Mouse (Mus musculus) left cerebral cortex, adult 8-10 months (tissue): Measurements from ENCODE around the gene Robo3. TPM values are rescaled to one million over a fixed set of nuclear protein-coding genes. Genes with fewer than 3 reads are reported as not detected.

Source experiments
- DNase-seq, 2 experiments: peaks; one replicate each; pipeline ENCODE4 v3.0.0; 2022; ENCODE audit warnings: low spot score in 2 of 2
- total RNA-seq, 4 experiments: library from RNA; stranded (reverse); gene quantifications; 2 replicates each; pipeline ENCODE4 v1.2.4; 2022

Gene Robo3
- total RNA-seq, 4 experiments from 2014 or later: 11.7 to 19.2 (median 15.1) TPM

DNA sequence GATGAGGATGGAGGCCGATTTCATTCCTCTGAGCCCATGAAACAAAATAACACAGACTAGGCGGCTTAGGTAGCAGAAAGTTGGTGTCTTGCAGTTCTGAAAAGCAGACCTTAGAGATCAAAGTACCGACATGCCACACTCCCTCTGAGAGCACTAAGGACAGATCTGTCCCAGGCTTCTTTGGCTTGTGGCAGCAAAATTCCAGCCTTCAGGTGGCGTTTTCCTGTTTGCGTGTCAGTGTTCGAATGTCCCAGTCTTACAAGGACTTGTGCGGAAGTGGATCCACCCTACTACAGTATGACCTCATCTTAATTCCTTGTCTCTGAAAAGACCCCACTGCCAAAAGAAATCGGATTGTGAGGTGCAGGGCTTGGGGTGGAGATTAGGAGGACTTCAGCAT, 64.2 kb downstream of the Robo3 start:
- no peak for DNase-seq

DNA sequence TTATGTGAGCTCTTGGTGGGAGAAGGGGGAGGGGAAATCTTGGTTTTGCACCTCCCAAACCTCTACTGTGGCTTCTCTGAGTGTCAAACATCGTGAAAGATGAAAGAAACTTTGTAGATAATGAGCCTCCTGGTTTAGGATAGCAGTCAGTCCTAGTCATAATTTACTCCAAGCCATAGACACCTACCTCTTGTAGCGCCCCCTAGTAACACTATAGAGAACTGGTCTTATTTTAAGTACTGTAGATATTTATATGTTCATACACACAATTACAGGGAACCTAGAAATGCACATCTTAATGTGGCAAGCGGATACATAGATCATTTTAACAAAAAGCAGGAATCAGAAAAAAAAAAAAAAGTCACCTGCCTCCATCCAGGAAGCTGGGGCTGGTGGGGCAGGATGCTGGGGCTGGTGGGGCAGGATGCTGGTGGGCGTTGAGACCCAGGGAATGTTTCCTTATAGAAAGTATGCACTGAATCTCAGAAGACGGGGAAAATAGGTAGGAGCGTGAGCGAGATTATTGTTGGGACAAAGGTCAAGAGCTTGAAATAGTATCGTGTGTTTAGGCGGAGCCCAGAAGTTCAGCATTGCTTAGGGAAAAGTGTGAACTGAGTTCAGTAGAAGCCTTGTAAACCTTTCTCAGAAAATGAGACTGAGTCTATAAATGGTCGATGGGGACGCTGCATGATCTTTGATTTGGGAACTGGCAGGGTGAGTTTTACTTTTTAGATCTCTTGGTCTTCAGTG, 64.8 kb downstream of the Robo3 start:
- no peak for DNase-seq

DNA sequence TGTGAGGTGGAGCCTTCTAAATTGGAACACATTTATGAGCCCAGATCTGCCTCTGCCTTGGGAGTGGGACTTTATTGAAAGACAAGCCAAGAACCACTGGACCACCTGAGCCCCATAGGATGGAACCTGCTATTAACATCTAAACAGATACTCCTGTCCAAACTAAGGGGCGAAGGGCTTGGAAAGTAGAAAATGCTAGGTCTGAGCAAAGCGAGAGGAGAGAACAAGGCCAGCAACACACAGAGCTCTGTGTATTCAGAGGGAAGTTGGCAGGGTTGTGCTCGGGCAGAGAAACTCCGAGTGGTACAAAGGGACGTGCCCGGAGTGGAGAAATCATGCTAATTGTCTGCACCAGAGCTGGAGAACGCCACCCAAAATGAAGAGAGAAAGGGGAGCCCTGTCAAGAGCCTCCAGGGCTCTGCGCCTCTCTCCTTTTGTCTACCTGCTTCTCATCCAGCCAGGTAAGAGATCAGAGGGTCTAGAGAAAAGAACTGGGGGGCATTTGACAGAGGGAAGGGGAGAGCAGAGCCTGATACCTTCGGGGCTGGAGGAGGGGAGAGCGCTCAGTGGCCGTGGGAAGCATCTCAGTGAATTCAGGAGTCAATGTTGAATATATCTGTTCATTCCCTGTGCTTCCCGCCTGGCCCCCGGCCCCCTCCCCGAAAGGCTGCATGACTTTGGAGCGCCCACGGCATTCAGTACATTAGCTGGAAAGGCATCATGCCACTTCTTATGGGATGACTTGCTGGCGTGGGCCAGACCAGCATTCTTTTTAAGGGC, 65.6 kb downstream of the Robo3 start, which contains the start of gene Hepacam:
TSS of gene Hepacam (plus strand) at position 51 of the 780 bp plus-strand sequence.
- peak in 1 of 2 experiments; percentile 69 for DNase-seq

DNA sequence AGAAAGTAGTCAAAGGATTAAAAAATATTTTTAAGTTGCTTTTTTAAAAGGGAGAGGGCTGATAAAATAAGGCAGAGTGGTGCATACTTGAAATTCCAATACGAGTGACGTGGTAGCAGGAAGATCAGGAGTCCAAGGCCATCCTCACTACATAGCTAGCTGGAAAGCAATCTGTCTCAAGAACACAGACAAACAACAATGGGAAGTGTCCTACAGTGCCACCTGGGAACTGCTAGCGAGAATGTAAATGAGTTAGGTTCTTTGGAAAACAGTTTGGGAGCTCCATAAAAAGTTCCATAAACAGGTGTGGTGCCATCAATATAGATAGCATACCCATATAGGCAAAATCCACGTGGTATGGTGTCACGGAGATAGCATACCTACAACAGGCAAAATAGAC, 67.3 kb downstream of the Robo3 start:
- DNase-seq: no peak

Other genes with a start within 250 kb of the Robo3 start
- gene Tmem218, start 225.0 kb downstream of the Robo3 start, total RNA-seq: 10 to 100 TPM in 3 of 4 experiments, 1 to 10 TPM in 1; 8.7 to 11.5 (median 10.7) TPM
- 1 to 10 TPM; 1.9 to 6.6 (median 3.7) TPM for gene Slc37a2, start 177.5 kb downstream of the Robo3 start, total RNA-seq
- gene Ccdc15, start 84.8 kb downstream of the Robo3 start, total RNA-seq: 1 to 10 TPM; 2.6 to 4.1 (median 3.0) TPM
- 10 to 100 TPM; 54.1 to 63.1 (median 57.4) TPM for gene Hepacam, start 65.9 kb downstream of the Robo3 start, total RNA-seq
- gene Robo4, start 31.3 kb downstream of the Robo3 start, total RNA-seq: 1 to 10 TPM; 6.4 to 8.2 (median 6.6) TPM
- gene Msantd2, start 56.1 kb upstream of the Robo3 start, total RNA-seq: 10 to 100 TPM; 19.8 to 24.6 (median 22.9) TPM
- 10 to 100 TPM; 16.1 to 20.5 (median 16.6) TPM for gene Esam, start 94.8 kb upstream of the Robo3 start, total RNA-seq
- 1 to 10 TPM; 2.8 to 4.6 (median 3.8) TPM for gene Vsig2, start 106.0 kb upstream of the Robo3 start, total RNA-seq
- 1,000 to 10,000 TPM; 1,419 to 1,602 (median 1,517) TPM for gene Nrgn, start 119.7 kb upstream of the Robo3 start, total RNA-seq
- 10 to 100 TPM; 15.0 to 18.3 (median 16.8) TPM for gene Siae, start 122.5 kb upstream of the Robo3 start, total RNA-seq
- gene Spa17, start 180.5 kb upstream of the Robo3 start, total RNA-seq: 1 to 10 TPM in 3 of 4 experiments, under 1 TPM in 1; 0.57 to 2.5 (median 2.1) TPM
- gene Tbrg1, start 224.1 kb upstream of the Robo3 start, total RNA-seq: 10 to 100 TPM; 46.2 to 55.5 (median 51.5) TPM
- not detected for gene Panx3, start 236.0 kb upstream of the Robo3 start, total RNA-seq